Mouse (Mus musculus) 3134 (cell line): ENCODE results near the gene Zhx3.

Experiments
- DNase-seq: peaks from one replicate; pipeline ENCODE4 v3.0.0-alpha.2; 2011; ENCODE audit warnings: low spot score; ENCODE audit not compliant: insufficient read length; ENCODE audit errors: extremely low read depth

Zhx3 gene

DNA sequence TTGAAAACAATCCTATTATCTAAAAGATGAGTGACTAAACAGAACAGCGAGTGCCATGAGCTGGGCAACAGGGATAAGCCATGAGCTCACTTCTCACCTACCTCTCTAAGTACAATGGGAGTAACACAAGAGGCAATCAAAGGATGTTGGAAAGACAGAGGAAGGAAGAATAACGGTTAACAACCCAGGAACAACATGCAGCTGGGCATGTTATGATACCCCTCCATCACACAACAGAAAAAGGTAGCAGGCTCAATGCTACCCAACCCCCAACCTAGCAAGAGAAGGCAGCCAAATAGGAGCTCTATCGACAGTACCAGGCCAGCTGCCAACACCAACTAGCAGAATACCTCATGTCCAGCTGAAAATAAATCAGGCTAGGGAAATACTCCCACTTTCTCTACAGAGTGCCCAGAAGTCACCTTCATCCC lies 66.7 kb downstream of the Zhx3 start:
- DNase-seq, result no peak

DNA sequence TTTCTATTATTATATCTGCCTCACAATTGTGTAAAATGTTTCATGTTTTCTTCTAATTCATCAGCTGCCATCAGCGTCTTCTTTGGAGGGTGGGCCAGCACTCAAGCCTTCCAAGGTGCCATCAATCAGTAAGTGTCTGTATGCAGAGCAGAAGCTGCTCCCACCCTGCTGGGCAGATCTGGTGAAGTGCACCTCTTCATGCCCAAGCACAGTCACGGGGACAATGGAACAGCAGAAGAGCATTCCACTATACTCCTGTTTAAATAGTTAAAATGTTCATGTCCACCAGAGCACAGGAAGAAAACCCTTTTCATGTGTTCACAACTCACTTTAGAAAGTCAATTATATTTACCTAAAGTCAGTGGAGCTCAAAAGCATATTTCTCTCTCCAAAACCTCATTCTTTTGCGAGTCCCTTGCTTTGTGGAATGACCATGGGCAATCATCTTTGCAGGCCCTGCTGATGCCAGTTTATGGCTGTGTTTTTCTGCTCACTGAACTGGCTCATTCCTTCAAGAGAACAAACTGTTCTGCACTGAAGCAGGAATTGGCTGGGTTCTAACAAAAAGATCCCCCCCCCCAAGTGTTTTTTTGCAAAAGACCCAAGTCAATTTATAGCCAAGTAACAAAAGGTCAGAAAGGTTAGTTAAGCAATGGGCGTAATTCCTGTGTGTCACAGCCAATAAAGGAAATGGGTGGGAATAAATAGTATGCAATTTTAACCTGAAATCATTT lies 67.8 kb downstream of the Zhx3 start:
- DNase-seq, result no peak

DNA sequence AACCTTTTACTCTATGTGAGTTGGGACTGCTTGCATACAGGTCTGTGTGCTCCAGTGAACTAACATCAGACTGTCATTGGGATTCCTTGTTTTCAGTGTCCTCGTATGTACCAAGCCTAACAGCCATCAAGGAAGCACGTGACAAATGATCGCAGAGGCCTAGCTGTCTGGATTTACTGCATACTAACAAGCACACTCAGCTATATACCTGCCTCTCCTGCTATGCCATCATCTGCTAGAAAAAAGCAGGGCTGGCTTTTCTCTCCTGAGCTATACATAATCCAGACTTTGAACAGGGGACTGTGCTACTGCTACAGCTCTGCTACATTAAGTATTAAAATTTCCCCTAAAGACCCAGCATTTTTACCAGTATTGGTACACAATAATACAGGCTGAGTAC lies 70.5 kb downstream of the Zhx3 start:
- DNase-seq, result no peak

DNA sequence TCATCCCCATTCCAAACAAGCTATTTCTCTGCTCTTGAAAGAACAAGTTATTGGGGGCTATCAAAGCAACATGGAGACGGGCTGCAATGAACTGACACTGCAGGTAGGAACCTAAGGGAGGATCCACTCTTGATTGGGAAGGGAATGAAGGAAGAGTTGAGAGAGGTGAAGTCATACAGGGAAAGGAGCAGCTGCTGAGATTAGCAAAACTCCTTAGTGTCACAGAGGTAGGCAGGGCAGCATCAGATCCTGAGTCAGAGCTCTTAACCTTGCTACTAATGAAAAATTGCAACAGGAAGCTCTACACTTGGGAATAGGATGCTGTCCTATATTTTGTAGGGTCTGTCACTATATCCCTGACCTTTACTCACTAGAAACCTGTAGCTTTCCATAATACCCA lies 71.8 kb downstream of the Zhx3 start:
- no peak for DNase-seq

DNA sequence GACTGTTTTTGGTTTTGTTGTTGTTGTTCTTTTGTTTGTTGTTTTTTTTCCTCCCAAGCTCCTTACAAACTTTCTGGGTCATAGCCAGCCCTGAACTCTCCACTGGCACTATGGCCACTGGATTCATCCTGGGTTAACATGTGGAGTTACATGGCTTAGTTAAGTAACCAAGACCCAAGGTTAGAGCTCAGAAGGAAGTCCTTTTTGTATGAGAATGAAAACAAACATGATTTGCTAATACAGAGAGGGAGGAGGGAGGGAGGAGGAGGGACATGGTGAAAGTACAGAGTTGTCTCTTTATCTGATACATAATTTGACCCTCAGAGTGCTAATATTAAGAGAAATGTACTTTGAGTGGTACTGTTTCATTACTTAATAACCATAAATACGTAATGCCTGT lies 74.6 kb downstream of the Zhx3 start:
- DNase-seq, result no peak

DNA sequence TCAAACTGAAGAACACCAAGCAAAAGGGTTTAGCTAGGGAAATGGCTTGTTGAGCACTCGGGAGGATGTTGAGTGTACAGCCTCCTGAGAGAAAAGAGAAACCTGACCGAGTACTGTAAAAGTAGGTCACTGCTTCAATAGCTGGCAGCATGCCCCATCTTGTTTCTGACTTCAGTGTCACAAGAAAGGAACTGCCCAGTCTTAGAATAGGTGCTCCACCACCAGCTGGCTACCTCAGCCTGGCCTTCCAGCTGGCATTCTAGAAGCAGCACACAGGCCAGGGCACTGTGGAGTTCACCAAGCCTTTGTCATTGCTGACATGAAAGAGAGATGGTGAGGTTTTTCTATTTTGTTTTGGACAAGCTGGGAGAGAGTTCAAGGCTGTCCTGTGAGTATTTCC lies 75.8 kb downstream of the Zhx3 start:
- no peak for DNase-seq

DNA sequence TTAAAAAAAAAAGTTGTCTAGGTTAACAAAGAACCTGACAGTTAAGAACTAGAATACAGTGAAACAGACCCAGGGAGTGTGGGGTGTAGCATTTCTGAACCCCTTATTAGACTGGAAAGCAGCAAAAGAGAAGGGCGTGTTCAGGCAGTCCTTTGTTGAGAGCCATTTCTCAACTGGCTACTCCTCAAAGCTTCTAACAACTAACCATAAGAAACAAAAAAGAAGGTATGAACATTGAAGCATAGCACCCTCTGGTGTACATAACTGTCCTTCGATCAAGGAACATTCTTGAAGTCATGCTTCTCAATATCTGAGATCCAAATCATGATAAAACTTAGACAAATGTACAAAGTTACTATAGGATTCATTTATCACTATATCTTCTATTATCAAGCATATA lies 79.7 kb downstream of the Zhx3 start:
- no peak for DNase-seq

DNA sequence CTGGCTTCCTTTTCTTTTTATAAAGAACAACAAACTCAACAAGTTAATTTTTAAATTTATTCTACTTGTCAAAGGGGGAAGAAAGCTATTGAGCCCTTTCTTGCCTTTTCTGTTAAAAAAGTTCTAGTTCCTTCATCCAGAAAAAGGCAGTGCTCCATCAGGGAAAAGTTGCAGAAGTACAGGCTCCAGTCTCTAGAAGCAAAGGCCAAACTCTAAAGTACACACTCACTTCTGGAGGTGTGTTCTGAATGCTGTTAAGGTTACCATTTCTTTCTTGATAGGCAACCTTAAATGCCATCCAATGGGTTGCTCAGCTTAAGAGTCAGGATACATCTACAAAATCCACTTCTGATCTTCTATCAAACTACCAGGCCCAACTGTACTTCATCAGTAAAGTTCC lies 83.1 kb downstream of the Zhx3 start:
- DNase-seq, result no peak

DNA sequence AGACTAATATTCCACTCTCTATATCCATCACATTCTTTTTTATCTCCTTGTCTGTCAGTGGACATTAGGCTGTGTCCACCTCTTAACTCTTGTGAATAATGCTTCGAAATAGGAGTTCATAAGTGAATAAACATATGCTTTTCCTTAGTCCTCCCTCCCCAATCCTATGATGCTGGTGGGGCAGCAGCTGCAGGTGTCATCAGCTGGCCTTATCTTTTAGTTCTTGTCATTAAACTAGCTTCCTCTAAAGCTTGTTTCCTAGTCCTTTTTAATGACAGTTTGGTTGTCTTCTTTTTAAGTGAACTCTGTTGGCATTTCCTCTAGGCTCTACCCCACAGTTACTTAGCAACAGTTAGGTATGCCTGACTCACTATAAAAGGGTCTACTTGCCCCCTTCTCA lies 83.8 kb downstream of the Zhx3 start:
- no peak for DNase-seq

DNA sequence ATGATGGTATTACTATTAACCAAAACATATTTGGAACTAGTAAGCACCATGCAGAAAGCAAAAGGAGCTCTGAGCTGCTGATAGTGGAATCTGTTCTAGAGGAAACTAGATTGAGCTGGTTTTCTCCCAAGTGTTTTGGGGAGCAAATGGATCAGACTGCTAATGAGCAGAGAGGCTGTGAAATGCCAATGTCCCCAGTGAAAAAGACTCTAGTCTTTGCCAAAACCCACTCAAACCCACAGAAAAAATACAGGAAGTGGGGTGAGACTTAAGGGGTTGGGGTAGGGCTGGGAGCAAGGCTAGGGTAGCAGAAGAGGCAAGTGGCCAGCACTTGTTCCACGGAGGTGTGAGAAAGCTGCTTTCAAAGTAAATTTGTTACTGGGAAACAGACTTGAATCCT lies 86.5 kb downstream of the Zhx3 start:
- no peak for DNase-seq

DNA sequence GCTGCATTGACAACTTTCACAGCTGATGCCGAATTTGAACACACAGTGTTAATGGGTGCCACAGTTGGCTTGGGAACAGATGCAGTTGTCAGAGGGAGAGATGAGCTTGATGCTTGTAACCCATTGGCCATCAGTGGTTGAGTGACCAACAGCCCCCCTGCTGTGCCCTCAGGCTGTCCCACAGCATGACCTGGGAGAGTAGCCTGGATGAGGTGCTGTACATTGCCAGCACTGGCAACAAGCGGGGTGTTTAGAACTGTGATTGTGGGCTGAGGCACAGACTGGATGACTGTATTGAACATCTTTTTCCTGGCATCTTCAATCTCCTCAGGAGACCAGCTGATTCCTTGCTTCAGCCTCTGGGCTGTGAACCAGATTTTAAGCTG lies 92.0 kb downstream of the Zhx3 start:
- DNase-seq, result no peak

DNA sequence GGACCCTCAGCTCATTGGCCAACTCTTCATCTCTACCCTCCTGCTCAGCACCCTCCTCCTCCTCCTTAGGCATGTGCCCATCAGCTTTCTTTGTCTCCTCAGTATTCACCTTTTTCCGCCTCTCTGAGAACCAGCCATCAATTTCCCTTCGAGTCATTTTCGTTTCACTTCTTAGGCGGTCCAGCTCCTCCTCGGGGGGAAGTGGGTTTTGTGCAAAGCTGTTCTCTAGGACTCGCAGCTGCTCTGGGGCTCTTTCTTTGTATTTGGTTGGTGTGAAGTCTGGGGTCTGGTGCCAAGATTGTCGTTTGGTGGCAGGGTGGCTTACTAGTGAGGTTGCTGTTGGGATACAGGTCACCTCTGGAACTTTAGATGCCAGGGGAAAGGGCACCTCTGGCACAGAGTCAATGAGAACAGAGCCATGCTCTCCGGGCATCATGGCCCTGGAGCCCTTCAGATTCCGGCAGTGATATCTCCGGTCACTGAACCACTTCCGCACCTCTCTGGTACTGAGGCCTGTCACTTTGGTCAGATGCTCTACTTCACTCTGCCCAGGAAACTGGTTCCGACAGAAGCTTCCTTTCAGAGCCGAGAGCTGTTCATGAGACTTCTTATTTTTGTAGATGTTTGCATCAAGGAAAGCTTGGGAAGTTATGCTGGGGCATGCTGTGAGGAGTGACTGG lies 92.5 kb downstream of the Zhx3 start:
- no peak for DNase-seq

DNA sequence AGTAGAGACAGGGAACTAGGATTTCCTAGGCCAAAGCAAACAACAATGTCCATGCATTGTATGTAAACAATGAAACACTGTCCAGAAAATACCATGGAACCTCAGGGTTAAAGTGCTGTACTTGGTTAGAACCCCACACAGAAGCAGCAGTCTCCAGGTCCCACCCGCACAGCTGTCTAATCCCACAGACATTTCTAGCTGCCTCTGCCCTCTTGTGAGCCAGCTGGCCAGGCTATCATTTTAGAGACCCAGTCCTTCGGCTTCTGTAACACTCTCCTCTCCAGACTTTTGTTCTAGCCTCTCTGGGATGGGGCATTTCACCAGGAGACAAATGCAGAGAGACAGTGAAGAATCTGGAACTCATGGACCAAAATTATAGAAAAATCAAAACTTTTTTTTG lies 94.8 kb downstream of the Zhx3 start:
- DNase-seq, result no peak

DNA sequence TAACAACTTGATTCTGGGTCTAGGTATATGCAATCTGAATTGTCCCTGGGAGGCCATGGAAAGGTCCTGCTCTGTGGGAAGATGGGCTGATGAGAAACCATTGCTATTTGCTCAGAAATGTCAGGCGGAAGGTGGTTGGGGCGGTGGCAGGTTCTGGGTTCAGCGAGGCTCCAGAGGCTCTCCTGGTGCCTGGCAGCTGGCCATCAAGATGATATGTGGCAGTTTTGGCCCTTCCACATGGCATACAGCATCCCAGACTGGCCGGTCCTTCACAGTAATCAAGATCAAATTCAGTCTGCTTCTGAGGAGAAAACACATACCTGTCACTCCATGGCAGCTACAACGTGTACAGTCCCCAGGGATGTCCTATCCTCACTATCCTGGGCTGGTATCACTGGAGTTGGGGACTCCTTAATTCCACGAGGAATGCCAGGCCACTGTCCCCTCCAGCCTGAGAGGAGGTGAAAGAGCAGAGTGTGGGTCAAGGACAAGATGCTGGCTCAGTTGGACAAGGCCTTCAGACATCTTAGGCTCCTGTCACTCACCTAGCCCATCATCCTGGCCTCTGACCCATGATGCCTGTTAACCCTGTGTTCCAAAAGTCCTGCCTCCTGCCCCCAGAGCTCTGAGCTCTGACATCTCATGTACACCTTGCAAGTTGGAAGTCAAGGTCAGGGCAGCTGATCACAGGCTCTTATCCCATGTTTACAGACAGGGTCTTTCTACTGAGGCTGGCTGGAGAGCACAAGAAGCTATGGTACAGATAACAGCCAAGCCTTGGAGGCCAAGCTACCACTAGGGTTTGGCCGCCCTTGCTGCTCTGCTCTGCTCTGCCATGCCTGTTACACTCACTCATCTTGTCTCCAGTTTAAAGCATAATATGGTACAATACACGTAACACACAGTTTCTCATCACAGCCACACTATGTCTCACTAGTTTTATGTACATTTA lies 101.2 kb downstream of the Zhx3 start:
- no peak for DNase-seq

DNA sequence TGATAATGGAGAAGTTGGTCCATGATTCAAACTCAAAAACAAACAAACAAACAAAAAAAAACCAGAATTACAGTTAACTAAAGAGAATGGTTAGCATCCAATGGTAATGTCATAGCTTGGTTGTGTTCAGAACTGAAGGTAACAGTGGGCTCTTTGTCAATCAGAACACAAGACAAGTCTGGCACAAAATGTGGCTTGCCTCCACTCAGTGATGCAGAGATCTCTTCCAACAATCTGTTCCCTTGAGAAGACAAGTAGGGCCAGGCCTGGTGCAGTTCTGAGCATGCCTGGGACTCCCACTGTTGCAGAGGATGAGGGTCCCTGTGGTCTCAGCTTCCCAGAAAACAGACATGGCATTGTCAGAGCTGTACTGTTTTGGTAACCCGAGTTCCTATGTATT lies 101.9 kb downstream of the Zhx3 start:
- DNase-seq, result no peak

DNA sequence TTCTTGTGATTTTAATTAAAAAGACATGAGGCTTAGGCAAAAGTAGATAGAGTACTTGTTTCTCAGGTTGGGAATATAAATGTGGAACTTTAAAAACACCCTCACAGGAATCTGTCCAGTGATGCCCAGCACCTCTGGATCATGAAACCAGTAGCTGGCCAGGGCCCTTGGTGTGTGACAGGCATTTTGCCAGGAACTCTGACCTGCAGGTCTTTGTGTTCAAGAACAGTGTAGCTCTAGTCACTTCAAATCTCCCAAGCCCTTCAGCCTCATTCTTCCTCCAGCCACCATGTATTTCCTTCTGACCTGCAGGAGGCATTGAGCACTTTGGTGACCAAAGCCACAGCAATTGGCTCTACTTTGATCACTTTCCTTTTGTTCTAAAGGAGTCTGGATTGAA lies 102.4 kb downstream of the Zhx3 start:
- DNase-seq, result no peak

DNA sequence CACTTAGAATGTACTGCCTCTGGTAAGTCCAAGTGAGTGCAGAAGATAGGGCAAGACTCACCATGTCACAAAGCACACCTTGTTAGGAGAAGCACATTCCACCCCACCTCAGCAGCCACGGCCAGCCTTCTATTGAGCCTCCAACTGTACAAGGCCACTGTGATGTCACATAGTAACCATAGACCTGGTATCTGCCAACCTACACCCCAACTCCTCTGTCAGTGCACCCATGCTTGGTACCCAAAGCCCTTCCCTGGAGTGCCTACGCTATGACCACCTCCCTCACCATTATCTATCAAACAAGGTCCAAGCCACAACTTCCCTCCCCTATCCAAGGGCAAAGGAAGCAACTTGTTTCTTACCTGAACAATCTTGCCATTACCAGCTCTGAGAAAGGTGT lies 103.8 kb downstream of the Zhx3 start:
- no peak for DNase-seq

DNA sequence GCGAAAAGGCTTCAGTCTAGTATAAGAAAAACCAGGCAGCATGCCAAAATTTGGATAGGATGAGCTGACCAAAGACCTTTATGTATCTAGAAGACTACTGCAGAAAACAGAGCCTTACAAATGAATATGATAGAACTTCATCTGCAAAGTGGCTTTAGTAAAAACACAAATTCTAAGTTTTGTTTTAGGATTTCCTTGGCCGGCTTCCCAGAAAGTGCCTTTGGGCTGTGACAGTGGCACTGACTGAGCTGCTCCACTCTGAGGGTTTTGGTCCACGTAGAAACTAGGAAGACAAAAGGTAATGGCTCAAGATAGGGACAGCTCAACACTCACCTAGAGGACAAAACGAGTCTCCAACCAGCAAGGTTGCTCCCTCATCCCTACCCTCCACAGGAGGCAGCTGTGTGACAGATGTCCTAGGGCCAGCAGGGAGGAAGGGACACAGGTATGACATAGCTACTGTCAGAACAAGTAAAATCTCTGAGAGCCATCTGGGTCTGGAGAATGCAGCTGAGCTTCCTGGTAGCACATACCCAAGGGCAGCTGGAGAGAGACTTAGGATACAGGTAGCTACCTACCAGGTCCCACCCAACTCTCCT lies 104.6 kb downstream of the Zhx3 start:
- no peak for DNase-seq

DNA sequence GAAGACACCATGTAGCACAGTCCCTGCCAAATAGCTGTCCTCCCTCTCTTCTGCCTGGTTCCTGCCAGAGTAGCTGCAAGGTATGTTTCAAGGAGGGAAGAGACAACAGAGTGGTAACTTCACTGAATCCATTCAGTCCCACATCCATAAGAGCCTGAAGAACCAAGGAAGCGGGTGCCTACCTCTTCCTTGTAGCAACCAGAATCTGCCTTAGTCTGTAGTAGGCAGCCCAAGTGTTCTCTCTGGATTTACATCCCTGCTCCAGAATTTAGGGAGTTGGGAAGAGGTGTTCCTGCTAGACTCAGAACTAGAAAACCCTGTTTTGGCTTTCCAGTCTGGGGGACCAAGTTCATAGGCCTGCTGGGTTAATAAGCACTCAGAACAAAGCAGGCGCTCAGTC lies 105.6 kb downstream of the Zhx3 start:
- DNase-seq, result no peak

DNA sequence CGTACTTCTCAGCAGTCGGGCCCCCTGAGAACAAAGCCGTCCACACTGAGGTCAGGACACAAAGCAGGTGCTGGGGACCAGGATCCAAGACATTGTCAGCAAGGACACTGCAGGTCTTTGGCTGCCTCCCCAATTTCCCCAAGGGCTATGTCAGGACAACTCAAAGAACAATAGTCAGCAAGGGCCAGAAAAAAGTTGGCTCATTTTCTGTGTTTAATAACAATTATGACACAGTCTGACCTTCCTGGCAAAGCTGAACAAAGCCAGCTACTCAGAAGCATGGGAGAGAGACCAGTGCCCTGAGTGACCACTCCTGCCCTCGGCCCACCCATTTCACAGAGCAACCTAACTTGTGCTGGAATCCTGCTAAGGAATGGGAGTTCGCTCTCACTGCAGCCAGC lies 106.4 kb downstream of the Zhx3 start:
- DNase-seq, result no peak

DNA sequence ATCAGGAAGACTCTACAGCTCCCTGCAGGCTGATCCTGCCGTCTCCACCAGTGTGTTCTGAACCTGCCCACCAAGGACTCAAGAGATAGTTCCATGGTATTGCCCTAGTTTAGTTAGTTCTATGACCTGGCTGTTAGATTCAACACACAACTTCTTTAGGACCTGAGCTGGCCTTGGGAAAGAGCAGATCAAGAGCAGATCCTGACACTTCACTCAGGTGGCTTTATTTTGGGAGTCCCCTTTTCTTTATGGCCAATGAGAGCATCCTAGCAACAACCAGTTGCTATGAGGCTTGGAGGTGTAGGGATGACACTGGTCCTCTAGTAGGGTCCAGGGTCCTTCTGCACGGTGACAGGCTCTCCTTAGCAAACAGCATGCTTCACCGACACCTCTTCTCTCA lies 107.7 kb downstream of the Zhx3 start:
- DNase-seq, result no peak
